Mouse (Mus musculus) Patski (cell line): ENCODE measurements around the gene Prkag2. TPM values are rescaled to one million over a fixed set of nuclear protein-coding genes. Genes with fewer than 3 reads are reported as not detected.
A peak's percentile ranks its signal among the peaks of the same experiment; 100 is the strongest.

Experiments used
- ATAC-seq: fragments of 100-300 bp; one replicate; pipeline ENCODE4 v1.8.0; 2021
- CTCF ChIA-PET: fragments of 350-600 bp; sonication (Branson Sonifier 250); formaldehyde crosslinking; loops from one replicate; lab custom pipeline; 2022; ENCODE audit warnings: inconsistent platforms; lab: Charles Lee
- POLR2A ChIA-PET: fragments of 350-600 bp; sonication (Branson Sonifier 250); formaldehyde crosslinking; loops from one replicate; lab custom pipeline; 2022; ENCODE audit warnings: antibody characterized with exemption, inconsistent platforms; lab: Charles Lee
- DNase-seq: peaks from one replicate; pipeline ENCODE4 v3.0.0-alpha.2; 2011; ENCODE audit warnings: low read depth, low spot score
- H3K27me3 ChIP-seq: fragments of 371-371 bp; one replicate; pipeline ENCODE4 v1.5.1; 2021
- CTCF ChIP-seq: fragments of 100-300 bp; IDR thresholded peaks from one replicate; pipeline ENCODE4 v1.5.1; 2021
- in situ Hi-C: fragments of 300-500 bp; cut with MboI; formaldehyde crosslinking; loops from 3 replicates; pipeline ENCODE4 v1.11.1; 2018; ENCODE audit warnings: low pct_unique_long_range_greater_than_20kb, mixed read lengths
- polyA plus RNA-seq: library from polyadenylated mRNA; unstranded; gene quantifications from one replicate; pipeline ENCODE4 v1.2.3, GENCODE M21; 2021

Prkag2 gene
- polyA plus RNA-seq, 1 experiment from 2014 or later, result 37.7 TPM

- no peak for ATAC-seq
- CTCF ChIA-PET, result interaction anchor here (1.4 kb wide), 1 partner anchor 18 kb away, joined by 4 read pairs; no protein-coding TSS in a partner anchor
- POLR2A ChIA-PET, result no interaction called here
- no peak for DNase-seq
- in situ Hi-C loops, result no loop called here
- peak; percentile 76 for TF ChIP-seq CTCF
- no peaks in the 10 kb centered on the region for H3K27me3 ChIP-seq
Measured at GRCm38 (mm10) chr5:24902835-24903234, 197.6 kb downstream of the Prkag2 start.

DNA sequence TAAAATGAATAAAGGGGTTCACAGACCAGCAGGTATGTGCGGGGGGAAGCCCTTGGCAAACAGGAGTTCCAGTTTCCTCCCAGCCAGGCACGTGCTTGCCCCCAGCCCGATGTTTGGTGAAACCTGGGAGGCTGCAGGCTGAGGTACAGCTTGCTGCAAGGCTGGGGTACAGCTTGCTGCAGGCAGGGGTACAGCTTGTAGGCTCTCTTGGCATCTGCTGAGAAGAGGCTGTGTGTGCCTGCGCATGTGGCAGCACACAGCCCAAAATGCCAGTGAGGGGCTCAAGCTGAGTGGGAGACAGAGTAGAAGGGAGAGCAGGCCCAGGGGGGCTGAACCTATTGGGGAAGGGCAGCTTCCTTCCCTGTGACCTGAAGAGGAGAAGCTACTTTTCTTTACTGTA lies 204.8 kb downstream of the Prkag2 start:
- TF ChIP-seq CTCF, result no peak
- ChIA-PET POLR2A (no interaction called here), CTCF (interaction anchor here (0.9 to 1.3 kb wide), 4 partner anchors 14 to 22 kb away, joined by 3 read pairs; no protein-coding TSS in a partner anchor)
- H3K27me3 ChIP-seq, result no peaks in the 10 kb centered on the region
- ATAC-seq, result no peak
- in situ Hi-C loops, result no loop called here
- no peak for DNase-seq

DNA sequence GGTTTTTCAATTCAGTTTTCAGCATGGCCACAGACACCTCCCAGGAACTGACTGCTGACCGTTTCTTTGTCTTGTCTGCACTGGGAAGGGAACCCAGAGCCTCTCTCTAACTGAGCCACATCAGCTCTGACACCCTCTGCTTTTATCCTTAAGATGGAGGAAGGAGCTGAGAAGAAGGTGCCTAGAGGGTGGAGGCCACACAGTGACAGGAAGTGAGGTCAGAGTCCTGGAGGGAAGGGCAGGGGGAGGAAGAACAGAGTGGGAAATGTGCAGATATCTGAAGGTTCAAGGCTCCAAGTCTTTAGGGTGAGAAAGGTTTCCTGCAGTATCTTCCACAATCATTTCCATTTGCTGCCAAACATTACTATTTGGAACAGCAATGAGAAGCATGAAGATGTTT lies 205.6 kb downstream of the Prkag2 start:
- no peak for TF ChIP-seq CTCF
- DNase-seq, result no peak
- ChIA-PET CTCF (interaction anchor here (0.8 to 1.3 kb wide), 4 partner anchors 9 to 21 kb away, joined by 3 to 4 read pairs (median 3); no protein-coding TSS in a partner anchor), POLR2A (no interaction called here)
- H3K27me3 ChIP-seq, result no peaks in the 10 kb centered on the region
- ATAC-seq, result no peak
- in situ Hi-C loops, result no loop called here

DNA sequence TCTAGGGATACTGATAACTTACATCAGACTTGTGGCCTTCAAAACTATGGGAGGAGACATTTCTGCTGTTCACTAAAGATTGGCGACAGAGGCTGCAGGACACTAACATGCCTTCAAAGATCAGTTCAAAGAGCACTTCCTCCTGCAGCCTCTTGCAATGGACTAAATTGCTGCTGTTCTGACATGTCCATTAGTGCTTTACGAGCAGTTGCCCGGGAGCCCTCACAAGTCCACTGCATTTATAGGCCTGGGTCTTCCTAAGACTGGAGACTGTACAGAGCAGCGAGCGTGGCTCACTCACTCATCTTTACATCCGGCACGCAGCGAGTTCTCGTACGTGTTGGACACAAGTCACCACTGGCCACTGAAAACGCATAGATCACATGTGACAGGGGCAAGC lies 208.0 kb downstream of the Prkag2 start:
- no peaks in the 10 kb centered on the region for H3K27me3 ChIP-seq
- DNase-seq, result no peak
- no peak for TF ChIP-seq CTCF
- in situ Hi-C loops, result no loop called here
- ChIA-PET POLR2A (no interaction called here), CTCF (no interaction called here)
- no peak for ATAC-seq

- no peak for TF ChIP-seq CTCF
- CTCF ChIA-PET, result no interaction called here
- no peaks in the 10 kb centered on the region for H3K27me3 ChIP-seq
- POLR2A ChIA-PET, result interaction anchor here (1.1 kb wide), 1 partner anchor 42 kb away, joined by 3 read pairs; no protein-coding TSS in a partner anchor
- in situ Hi-C loops, result no loop called here
- DNase-seq (no peak), ATAC-seq (no peak)
Measured at GRCm38 (mm10) chr5:24889860-24890259, 210.6 kb downstream of the Prkag2 start.

GRCm38 (mm10) chr5:24888874-24889591 lies 211.4 kb downstream of the Prkag2 start:
- DNase-seq (no peak), ATAC-seq (no peak)
- H3K27me3 ChIP-seq, result no peaks in the 10 kb centered on the region
- CTCF ChIA-PET, result interaction anchor here (1.0 kb wide), 1 partner anchor 35 kb away, joined by 3 read pairs; no protein-coding TSS in a partner anchor
- in situ Hi-C loops, result no loop called here
- TF ChIP-seq CTCF, result no peak
- POLR2A ChIA-PET, result interaction anchor here (0.9 kb wide), 1 partner anchor 118 kb away, joined by 3 read pairs; no protein-coding TSS in a partner anchor

DNA sequence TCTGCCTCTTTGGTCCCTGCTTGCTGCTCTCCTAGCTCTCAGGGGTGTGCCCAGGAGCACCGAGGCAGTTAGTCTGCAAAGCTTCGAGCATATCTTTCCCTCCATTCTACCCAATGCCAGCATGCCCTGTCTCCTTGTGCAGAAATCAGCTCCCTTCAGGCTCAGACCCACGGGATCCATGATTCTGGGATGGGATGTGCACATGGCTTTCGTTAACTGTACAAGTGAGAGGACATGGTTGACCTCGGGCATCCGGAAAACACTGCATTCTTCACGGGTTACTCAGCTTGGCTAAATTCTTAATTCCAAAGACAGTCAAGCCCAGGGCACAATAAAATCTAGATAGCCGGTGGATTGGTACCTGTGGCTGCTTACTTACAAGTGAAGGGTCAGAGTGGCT lies 213.2 kb downstream of the Prkag2 start:
- in situ Hi-C loops, result no loop called here
- H3K27me3 ChIP-seq, result no peaks in the 10 kb centered on the region
- TF ChIP-seq CTCF, result no peak
- DNase-seq (no peak), ATAC-seq (no peak)
- ChIA-PET POLR2A (no interaction called here), CTCF (interaction anchor here (1.0 kb wide), 1 partner anchor 19 kb away, joined by 3 read pairs; no protein-coding TSS in a partner anchor)

GRCm38 (mm10) chr5:24878713-24879112 lies 221.7 kb downstream of the Prkag2 start:
- in situ Hi-C loops, result no loop called here
- TF ChIP-seq CTCF, result no peak
- ChIA-PET POLR2A (interaction anchor here (1.3 kb wide), 1 partner anchor 28 kb away, joined by 4 read pairs; no protein-coding TSS in a partner anchor), CTCF (interaction anchor here (1.1 kb wide), 1 partner anchor 35 kb away, joined by 3 read pairs; no protein-coding TSS in a partner anchor)
- ATAC-seq (no peak), DNase-seq (no peak)
- H3K27me3 ChIP-seq, result no peaks in the 10 kb centered on the region

GRCm38 (mm10) chr5:24877836-24878624 lies 222.4 kb downstream of the Prkag2 start:
- POLR2A ChIA-PET, result interaction anchor here (1.3 kb wide), 1 partner anchor 29 kb away, joined by 4 read pairs; no protein-coding TSS in a partner anchor
- H3K27me3 ChIP-seq, result no peaks in the 10 kb centered on the region
- TF ChIP-seq CTCF, result no peak
- in situ Hi-C loops, result no loop called here
- no peak for ATAC-seq
- no peak for DNase-seq
- CTCF ChIA-PET, result interaction anchor here (1.1 kb wide), 1 partner anchor 34 kb away, joined by 3 read pairs; no protein-coding TSS in a partner anchor

DNA sequence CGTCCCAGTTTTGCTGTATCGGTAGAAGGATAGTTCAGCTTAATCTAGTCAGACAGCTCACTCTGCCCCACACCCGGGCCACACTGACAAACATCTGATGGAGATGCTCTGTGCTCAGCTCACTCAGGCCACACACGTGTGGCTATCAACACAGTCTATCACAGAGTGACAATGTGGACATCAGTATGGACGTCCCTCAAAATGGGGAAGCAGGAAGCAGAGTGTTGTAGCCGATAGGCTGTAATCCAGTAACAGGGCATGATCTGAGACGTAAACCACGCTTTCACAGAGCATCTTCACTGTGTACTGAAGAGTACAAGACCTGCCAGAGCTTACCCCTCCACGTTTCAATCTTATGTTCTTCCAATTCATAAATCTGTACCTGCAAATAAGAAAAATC lies 223.8 kb downstream of the Prkag2 start:
- no peaks in the 10 kb centered on the region for H3K27me3 ChIP-seq
- ChIA-PET CTCF (interaction anchor here (1.0 kb wide), 1 partner anchor 8 kb away, joined by 3 read pairs; no protein-coding TSS in a partner anchor), POLR2A (no interaction called here)
- DNase-seq, result no peak
- in situ Hi-C loops, result no loop called here
- ATAC-seq, result no peak
- no peak for TF ChIP-seq CTCF
